Mouse (Mus musculus) heart, embryonic 15.5 days (tissue): Measurements from ENCODE around the gene Aars2. TPM values are rescaled to one million over a fixed set of nuclear protein-coding genes. Genes with fewer than 3 reads are reported as not detected.
A peak's percentile ranks its signal among the peaks of the same experiment; 100 is the strongest.

Source experiments
- ATAC-seq: fragments of 200-750 bp; cut with Nextera tagmentation; replicated peaks from 2 replicates; pipeline ENCODE4 v1.8.0; 2017; ENCODE audit warnings: low read depth, moderate TSS enrichment; ENCODE audit not compliant: insufficient number of reproducible peaks, insufficient read depth, low FRiP score
- H3K27ac ChIP-seq: fragments of 300-500 bp; sonication (generic); 2 replicates; pipeline ENCODE4 v1.5.1; 2015; ENCODE audit warnings: mild to moderate bottlenecking, inconsistent platforms
- H3K27me3 ChIP-seq: fragments of 300-500 bp; sonication (generic); 2 replicates; pipeline ENCODE4 v1.6.1; 2015; ENCODE audit warnings: inconsistent platforms
- H3K36me3 ChIP-seq: fragments of 300-500 bp; sonication (generic); 2 replicates; pipeline ENCODE4 v1.6.1; 2015; ENCODE audit warnings: mild to moderate bottlenecking, inconsistent platforms
- H3K4me1 ChIP-seq: fragments of 300-500 bp; sonication (generic); replicated peaks from 2 replicates; pipeline ENCODE4 v1.6.1; 2015; ENCODE audit warnings: inconsistent platforms
- H3K4me2 ChIP-seq: fragments of 300-500 bp; sonication (generic); 2 replicates; pipeline ENCODE4 v1.6.1; 2015; ENCODE audit warnings: inconsistent platforms, mild to moderate bottlenecking, moderate library complexity
- H3K4me3 ChIP-seq: fragments of 300-500 bp; sonication (generic); 2 replicates; pipeline ENCODE4 v1.5.1; 2015; ENCODE audit warnings: mild to moderate bottlenecking, inconsistent platforms
- H3K9ac ChIP-seq: fragments of 300-500 bp; sonication (generic); 2 replicates; pipeline ENCODE4 v1.6.1; 2015; ENCODE audit warnings: mild to moderate bottlenecking, inconsistent platforms
- H3K9me3 ChIP-seq: fragments of 300-500 bp; sonication (generic); replicated peaks from 2 replicates; pipeline ENCODE4 v1.6.1; 2016; ENCODE audit warnings: inconsistent platforms
- WGBS: fragments of 180-500 bp; shearing (Covaris S2); methylation state at CpG from one replicate; pipeline ENCODE4 v1.1.7; 2015; ENCODE audit warnings: mixed read lengths; 5-methylcytosine and 5-hydroxymethylcytosine counted together
- polyA plus RNA-seq: library from polyadenylated mRNA; unstranded; fragments of >200 nt; fragmentation: Nextera tagmentation; extraction: Ambion mirVana; gene quantifications from 2 replicates; pipeline ENCODE4 v1.2.1, GENCODE M21; 2015

The Aars2 gene
- polyA plus RNA-seq, 1 experiment from 2014 or later = 19.2 TPM

DNA sequence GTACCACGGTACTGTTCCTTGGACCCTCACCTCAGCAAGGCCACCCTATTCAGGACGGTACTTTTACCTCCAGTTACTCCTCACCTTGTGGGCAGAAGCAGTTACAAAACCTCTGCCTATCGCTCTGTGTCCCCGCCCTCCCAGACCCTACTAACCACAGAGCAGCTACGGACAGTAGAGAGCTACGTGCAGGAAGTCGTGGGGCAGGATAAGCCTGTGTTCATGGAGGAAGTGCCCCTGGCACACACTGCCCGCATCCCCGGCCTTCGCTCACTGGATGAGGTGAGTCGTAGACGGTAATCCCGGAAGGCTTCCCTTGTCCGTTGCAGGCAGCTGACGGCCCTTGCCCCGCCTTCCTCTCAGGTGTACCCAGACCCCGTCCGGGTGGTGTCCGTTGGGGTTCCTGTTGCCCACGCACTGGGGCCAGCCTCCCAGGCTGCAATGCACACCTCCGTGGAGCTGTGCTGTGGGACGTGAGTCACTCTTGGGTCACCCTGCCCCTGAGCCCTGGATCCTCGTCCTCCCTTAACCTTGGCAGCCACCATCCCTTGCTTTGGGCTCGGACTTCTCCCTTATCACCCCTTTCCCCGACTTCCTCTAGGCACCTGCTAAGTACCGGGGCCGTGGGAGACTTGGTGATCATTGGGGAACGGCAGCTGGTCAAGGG lies 11.0 kb downstream of the Aars2 start:
- H3K4me1 ChIP-seq = peaks cover 16% of the 10 kb centered on the region

DNA sequence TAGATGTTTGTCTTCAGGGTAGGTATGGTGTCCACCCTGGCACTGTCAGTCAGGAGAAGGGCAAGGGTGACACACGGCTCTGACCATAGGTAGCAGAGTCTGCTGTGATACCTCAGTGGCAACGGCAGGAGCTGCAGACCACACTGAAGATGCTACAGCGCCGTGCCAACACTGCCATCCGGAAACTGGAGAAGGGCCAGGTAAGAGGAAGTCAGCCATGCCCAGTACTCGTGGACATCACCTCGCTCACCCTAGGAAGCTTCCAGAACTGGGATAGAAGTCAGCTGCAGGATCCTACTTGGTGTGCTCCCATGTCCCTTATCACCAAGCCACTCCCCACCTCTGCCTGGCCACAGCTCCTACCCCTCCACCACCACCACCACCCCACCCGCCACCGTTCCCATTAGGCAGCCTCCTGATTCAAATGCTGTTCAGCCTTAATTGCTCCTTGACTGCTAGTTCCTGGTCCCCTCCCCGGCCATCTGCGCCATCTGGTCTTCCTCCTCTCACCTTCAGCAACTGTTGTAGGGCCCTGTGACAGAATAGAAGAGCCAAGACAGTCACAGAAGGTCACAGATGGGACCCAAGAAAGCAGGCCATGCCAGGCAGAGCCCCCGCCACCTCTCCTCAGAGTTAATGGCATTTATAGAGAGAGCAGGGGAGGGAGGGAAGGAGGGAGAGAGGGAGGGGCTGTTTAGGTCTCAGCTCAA lies 12.3 kb downstream of the Aars2 start:
- no peak overlapping the region for H3K9ac ChIP-seq
- H3K4me1 ChIP-seq = peaks cover 25% of the 10 kb centered on the region

More for the DNA sequence above, 11.0 kb downstream of the Aars2 start:
- Histone ChIP-seq H3K9me3 (no peaks in the 10 kb centered on the region), H3K27ac (no peak overlapping the region), H3K4me2 (no peak overlapping the region), H3K36me3 (peaks cover 5% of the 10 kb centered on the region; the same call in 1 of the 2 replicates), H3K27me3 (no peaks in the 10 kb centered on the region), H3K9ac (no peak overlapping the region), H3K4me3 (no peak overlapping the region)
- 88% methylated on average over 28 of the region's 28 CpGs for WGBS
- ATAC-seq = no peak

DNA sequence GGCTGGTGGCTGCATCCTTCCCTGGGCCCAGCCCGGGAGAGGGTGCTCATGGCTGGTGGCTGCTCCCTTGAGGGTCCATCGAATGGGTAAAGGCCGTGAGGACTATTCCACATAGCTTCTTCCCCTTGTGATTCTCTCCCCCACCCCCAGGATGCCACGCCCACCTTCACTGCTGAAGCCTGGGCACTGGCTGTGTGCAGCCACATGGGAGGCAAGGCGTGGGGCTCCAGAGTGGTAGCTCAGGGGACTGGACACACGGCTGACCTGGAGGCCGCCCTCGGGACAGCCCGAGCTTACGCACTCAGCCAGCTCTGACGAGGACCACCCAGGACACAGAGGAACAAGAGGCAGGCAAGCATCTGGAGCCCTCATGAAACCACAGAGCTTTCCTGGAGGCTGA lies 13.5 kb downstream of the Aars2 start:
- ATAC-seq = no peak
- peaks cover 11% of the 10 kb centered on the region; the same call in 1 of the 2 replicates for H3K27me3 ChIP-seq
- H3K9ac ChIP-seq = no peak overlapping the region
- peaks cover 5% of the 10 kb centered on the region; the same call in 1 of the 2 replicates for H3K36me3 ChIP-seq
- no peaks in the 10 kb centered on the region for H3K9me3 ChIP-seq
- no peak overlapping the region for H3K4me3 ChIP-seq
- 86% methylated on average over 11 of the region's 11 CpGs for WGBS
- no peak overlapping the region for H3K27ac ChIP-seq
- peaks cover 25% of the 10 kb centered on the region for H3K4me1 ChIP-seq
- no peak overlapping the region for H3K4me2 ChIP-seq

More for the DNA sequence above, 12.3 kb downstream of the Aars2 start:
- 83% methylated on average over 12 of the region's 12 CpGs for WGBS
- H3K27me3 ChIP-seq = peaks cover 2% of the 10 kb centered on the region; the same call in 1 of the 2 replicates
- no peak overlapping the region for H3K27ac ChIP-seq
- H3K4me3 ChIP-seq = no peak overlapping the region
- no peak for ATAC-seq
- H3K36me3 ChIP-seq = peaks cover 5% of the 10 kb centered on the region; the same call in 1 of the 2 replicates
- no peak overlapping the region for H3K4me2 ChIP-seq
- no peaks in the 10 kb centered on the region for H3K9me3 ChIP-seq

GRCm38 (mm10) chr17:45523263-45523662 lies 16.6 kb downstream of the Aars2 start, which contains the start of gene Tcte1:
Tcte1 (plus strand) TSS chr17:45523434.
- Histone ChIP-seq H3K4me1 (peaks cover 23% of the 10 kb centered on the region), H3K4me3 (peak within 1 kb of the TSS; percentile 42), H3K4me2 (peak within 1 kb of the TSS; percentile 81), H3K27me3 (peaks cover 24% of the 10 kb centered on the region), H3K36me3 (no peaks in the 10 kb centered on the region; the same call in 1 of the 2 replicates), H3K27ac (no peak within 1 kb of the TSS), H3K9ac (peak within 1 kb of the TSS; percentile 44), H3K9me3 (no peaks in the 10 kb centered on the region)
- under 1% methylated on average over 21 of the region's 21 CpGs for WGBS
- ATAC-seq = peak; percentile 48; the same call in 1 of the 2 replicates

DNA sequence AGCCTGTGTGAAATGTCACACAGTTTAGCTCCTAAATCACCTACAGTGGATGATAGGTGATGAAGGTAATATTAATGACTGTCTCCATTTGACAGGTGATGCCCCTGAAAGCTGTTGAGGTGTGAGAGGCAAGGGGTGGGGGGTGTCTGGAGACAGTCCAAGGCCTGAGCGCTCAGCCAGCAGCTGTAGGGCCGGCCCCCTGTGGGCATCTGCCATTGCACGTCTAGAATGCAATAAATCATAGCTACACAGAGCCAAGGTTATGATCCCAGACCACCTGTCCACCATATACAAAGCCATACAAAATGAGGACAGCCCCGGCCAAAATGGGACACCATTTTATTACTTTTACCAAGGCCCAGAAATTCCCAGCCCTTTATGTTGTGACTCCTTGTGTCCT lies 18.3 kb downstream of the Aars2 start:
- H3K36me3 ChIP-seq = no peaks in the 10 kb centered on the region
- H3K27ac ChIP-seq = no peak overlapping the region
- no peak for ATAC-seq
- H3K27me3 ChIP-seq = peaks cover 37% of the 10 kb centered on the region
- no peaks in the 10 kb centered on the region for H3K9me3 ChIP-seq
- no peak overlapping the region for H3K4me2 ChIP-seq
- H3K9ac ChIP-seq = no peak overlapping the region
- 76% methylated on average over 4 of the region's 4 CpGs for WGBS
- H3K4me3 ChIP-seq = no peak overlapping the region
- H3K4me1 ChIP-seq = peaks cover 23% of the 10 kb centered on the region

DNA sequence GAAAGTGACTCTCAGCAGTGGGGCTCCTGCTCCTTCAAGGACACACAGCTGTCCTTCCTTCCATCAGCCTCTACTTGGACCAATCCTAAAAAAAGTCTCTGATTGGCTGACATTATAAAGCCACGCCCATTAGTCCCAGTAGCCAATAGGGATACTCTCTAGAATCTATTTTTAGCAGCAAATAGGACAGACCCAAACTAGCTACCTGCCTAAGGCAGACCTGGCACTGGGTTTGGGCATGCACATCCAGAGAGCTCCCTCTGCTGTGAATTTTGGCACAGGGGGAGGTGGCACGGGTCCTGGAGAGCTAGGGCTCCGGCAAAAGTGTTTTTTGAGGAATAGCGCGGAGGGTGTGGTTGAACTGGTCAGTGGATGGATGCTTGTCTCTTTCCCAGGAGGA lies 19.9 kb downstream of the Aars2 start:
- H3K9me3 ChIP-seq = no peaks in the 10 kb centered on the region
- H3K4me2 ChIP-seq = no peak overlapping the region
- WGBS = 20% methylated on average over 5 of the region's 5 CpGs
- peaks cover 15% of the 10 kb centered on the region for H3K4me1 ChIP-seq
- H3K27me3 ChIP-seq = peaks cover 48% of the 10 kb centered on the region
- no peaks in the 10 kb centered on the region for H3K36me3 ChIP-seq
- H3K27ac ChIP-seq = no peak overlapping the region
- no peak for ATAC-seq
- no peak overlapping the region for H3K9ac ChIP-seq
- H3K4me3 ChIP-seq = no peak overlapping the region

DNA sequence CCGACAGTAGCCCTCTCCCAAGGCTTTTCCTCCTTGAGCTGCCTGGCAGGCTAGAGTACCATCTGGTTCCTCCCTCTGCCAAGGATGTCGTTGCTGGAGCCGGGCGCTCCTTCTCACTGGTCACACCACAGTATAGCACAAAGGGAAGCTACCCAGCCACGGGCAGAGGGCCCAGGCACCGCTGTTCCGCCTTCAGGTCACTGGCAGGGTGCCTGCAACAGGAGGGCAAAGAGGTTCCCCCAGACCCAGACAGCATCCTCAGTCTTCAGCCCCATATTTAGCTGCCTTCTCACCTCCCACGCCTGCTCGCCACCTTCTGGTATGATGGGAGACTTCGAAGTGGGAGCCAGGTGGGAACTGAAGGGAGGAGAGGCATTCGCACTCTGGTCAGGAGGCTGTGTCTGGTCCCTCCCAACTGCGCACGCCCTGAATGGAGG lies 23.7 kb downstream of the Aars2 start:
- Histone ChIP-seq H3K9me3 (no peaks in the 10 kb centered on the region), H3K4me1 (peaks cover 2% of the 10 kb centered on the region; the same call in 1 of the 2 replicates), H3K4me3 (no peak overlapping the region), H3K9ac (no peak overlapping the region), H3K4me2 (no peak overlapping the region), H3K36me3 (no peaks in the 10 kb centered on the region), H3K27me3 (peaks cover 70% of the 10 kb centered on the region), H3K27ac (no peak overlapping the region)
- no peak for ATAC-seq
- WGBS = 47% methylated on average over 13 of the region's 13 CpGs

DNA sequence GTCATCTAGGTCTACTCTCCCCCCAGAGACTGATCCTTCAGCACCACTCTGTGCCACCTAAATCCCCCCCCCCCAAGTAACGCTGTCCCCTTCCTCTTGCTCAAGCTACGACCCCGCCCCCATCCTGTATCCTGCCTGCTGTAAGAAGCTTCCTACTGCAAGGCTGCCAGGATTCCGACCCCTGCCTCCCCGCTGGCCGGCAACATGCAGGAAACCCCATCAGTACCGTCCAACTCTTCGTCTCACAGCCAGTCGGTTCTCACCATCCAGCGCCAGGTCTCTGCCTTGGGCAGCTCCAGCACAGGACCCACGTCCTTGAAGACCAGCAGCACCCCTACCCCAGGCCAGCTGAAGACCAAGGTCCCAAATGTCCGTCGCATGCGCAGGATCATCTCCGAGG lies 26.3 kb downstream of the Aars2 start:
- Histone ChIP-seq H3K4me1 (no peaks in the 10 kb centered on the region), H3K9ac (no peak overlapping the region), H3K27ac (no peak overlapping the region), H3K4me2 (no peak overlapping the region), H3K4me3 (no peak overlapping the region), H3K36me3 (no peaks in the 10 kb centered on the region), H3K9me3 (no peaks in the 10 kb centered on the region), H3K27me3 (peaks cover 88% of the 10 kb centered on the region)
- no peak for ATAC-seq
- WGBS = 44% methylated on average over 15 of the region's 15 CpGs

DNA sequence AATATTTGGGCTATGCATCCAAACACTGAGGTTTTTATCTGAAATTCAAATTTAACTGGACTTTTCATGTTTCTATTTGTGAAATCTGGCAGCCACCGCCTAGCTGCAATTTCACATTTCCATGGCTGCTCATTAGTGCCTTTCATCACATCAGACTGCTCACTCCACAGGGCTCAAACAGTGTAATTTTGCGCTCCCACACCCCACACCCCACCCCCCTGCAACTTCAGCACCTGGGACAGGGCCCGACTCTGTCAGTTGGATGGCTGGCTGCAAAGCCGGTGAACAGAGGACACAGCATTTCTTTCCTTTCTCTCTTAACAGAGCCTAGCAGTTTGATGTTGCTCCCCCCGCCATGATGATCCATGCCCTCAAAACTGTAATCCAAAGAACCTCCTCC lies 29.6 kb downstream of the Aars2 start:
- no peak for ATAC-seq
- Histone ChIP-seq H3K9ac (no peak overlapping the region), H3K36me3 (no peaks in the 10 kb centered on the region), H3K9me3 (no peaks in the 10 kb centered on the region), H3K4me2 (no peak overlapping the region), H3K27ac (no peak overlapping the region), H3K27me3 (peaks cover 93% of the 10 kb centered on the region), H3K4me3 (no peak overlapping the region), H3K4me1 (no peaks in the 10 kb centered on the region)
- 12% methylated on average over 5 of the region's 5 CpGs for WGBS

DNA sequence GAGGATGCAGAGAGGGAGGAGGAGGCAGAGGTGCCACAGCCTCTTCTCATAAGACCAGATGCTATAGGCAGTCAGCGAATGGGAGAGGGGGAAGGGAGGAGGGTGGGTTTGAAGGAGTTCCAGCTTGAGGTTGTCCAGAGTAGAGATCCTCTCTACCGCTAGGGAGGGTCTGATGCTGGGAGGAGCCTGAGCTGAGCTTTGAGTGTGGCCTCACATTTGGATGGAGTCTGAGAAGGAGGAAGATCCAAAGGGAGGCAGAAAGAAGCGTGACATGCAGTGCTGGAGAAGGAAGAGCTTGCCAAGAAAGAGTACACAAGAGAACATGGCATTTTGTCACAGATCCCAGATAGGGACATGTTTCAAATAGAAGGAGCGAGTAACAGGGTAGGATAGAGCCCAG lies 31.8 kb downstream of the Aars2 start:
- Histone ChIP-seq H3K4me2 (no peak overlapping the region), H3K27ac (no peak overlapping the region), H3K4me1 (no peaks in the 10 kb centered on the region), H3K4me3 (no peak overlapping the region), H3K9me3 (no peaks in the 10 kb centered on the region), H3K27me3 (peaks cover 95% of the 10 kb centered on the region), H3K9ac (no peak overlapping the region), H3K36me3 (no peaks in the 10 kb centered on the region)
- ATAC-seq = no peak
- 47% methylated on average over 4 of the region's 4 CpGs for WGBS

GRCm38 (mm10) chr17:45539664-45540063 lies 33.0 kb downstream of the Aars2 start:
- Histone ChIP-seq H3K9me3 (no peaks in the 10 kb centered on the region), H3K36me3 (no peaks in the 10 kb centered on the region), H3K4me1 (peaks cover 7% of the 10 kb centered on the region), H3K27me3 (peaks cover 98% of the 10 kb centered on the region), H3K4me2 (no peak overlapping the region), H3K4me3 (no peak overlapping the region), H3K27ac (no peak overlapping the region), H3K9ac (no peak overlapping the region)
- WGBS = 71% methylated on average over 21 of the region's 21 CpGs
- no peak for ATAC-seq
